Mouse (Mus musculus): ENCODE results near the gene Nedd9. TPM values are rescaled to one million over a fixed set of nuclear protein-coding genes. Genes with fewer than 3 reads are reported as not detected.
"Not testable (repeated sequence)": the region's sequence is repeated elsewhere in the genome, so short reads cannot be mapped to it uniquely, and the experiment has no call there.

The Nedd9 gene
- total RNA-seq, 1 experiment: 4.4 TPM

- H3K4me3 ChIP-seq (ENCODE audit: insufficient read depth in 1 of 2, low read depth in 1 of 2, low read length in 2 of 2, poor library complexity in 1 of 2, severe bottlenecking in 1 of 2): no peak within 1 kb of the TSS
- no peak for TF ChIP-seq ZC3H11A (IDR thresholded peaks at IDR 0.05; ENCODE audit: borderline replicate concordance, low read depth, low read length)
- TF ChIP-seq ZNF384 (IDR thresholded peaks at IDR 0.05; ENCODE audit: low read depth, low read length): no peak
- TF ChIP-seq MAFK (IDR thresholded peaks at IDR 0.05; ENCODE audit: insufficient read depth, low read depth, low read length): no peak
- TF ChIP-seq HCFC1 (IDR thresholded peaks at IDR 0.05; ENCODE audit: borderline replicate concordance, insufficient read depth, low read length): no peak
- no peak for TF ChIP-seq CHD2 (IDR thresholded peaks at IDR 0.05; ENCODE audit: low read depth, low read length)
- H3K9me3 ChIP-seq (ENCODE audit: control insufficient read depth, insufficient read depth, low read depth, low read length): no peaks in the 10 kb centered on the region
- no peaks in the 10 kb centered on the region for H3K36me3 ChIP-seq (ENCODE audit: control insufficient read depth, insufficient read depth, low read length, poor library complexity, severe bottlenecking)
- H3K4me1 ChIP-seq (ENCODE audit: control insufficient read depth in 2 of 2, insufficient read depth in 2 of 2, low read length in 2 of 2, poor library complexity in 1 of 2): no peaks in the 10 kb centered on the region
- no peak within 1 kb of the TSS for H3K27ac ChIP-seq (ENCODE audit: insufficient read depth, low read depth, low read length, poor library complexity, severe bottlenecking)
- H3K9ac ChIP-seq (ENCODE audit: insufficient read depth, low read depth, low read length, poor library complexity, severe bottlenecking): no peak within 1 kb of the TSS
- no peak for DNase-seq (ENCODE audit: low read depth, low spot score)
- in situ Hi-C loops (cut with MboI; ENCODE audit: low sequenced_read_pairs in 2 of 2, unreplicated experiment in 2 of 2): no loop called here
These were observed 213.1 kb downstream of the Nedd9 start, which contains the start of gene Gm17364 for GRCm38 (mm10) chr13:41273927-41274650. Gene Gm17364 (minus strand): TSS chr13:41273977.

GRCm38 (mm10) chr13:41267827-41268408 is 219.2 kb downstream of the Nedd9 start:
- Histone ChIP-seq H3K4me3 (ENCODE audit: insufficient read depth in 1 of 2, low read depth in 1 of 2, low read length in 2 of 2, poor library complexity in 1 of 2, severe bottlenecking in 1 of 2) (no peak overlapping the region), H3K9ac (ENCODE audit: insufficient read depth, low read depth, low read length, poor library complexity, severe bottlenecking) (no peak overlapping the region), H3K9me3 (ENCODE audit: control insufficient read depth, insufficient read depth, low read depth, low read length) (no peaks in the 10 kb centered on the region), H3K4me1 (ENCODE audit: control insufficient read depth in 2 of 2, insufficient read depth in 2 of 2, low read length in 2 of 2, poor library complexity in 1 of 2) (no peaks in the 10 kb centered on the region), H3K27ac (ENCODE audit: insufficient read depth, low read depth, low read length, poor library complexity, severe bottlenecking) (no peak overlapping the region), H3K36me3 (ENCODE audit: control insufficient read depth, insufficient read depth, low read length, poor library complexity, severe bottlenecking) (no peaks in the 10 kb centered on the region)
- no peak for DNase-seq (ENCODE audit: low read depth, low spot score)
- in situ Hi-C loops (cut with MboI; ENCODE audit: low sequenced_read_pairs in 2 of 2, unreplicated experiment in 2 of 2): no loop called here
- TF ChIP-seq HCFC1 (IDR thresholded peaks at IDR 0.05; ENCODE audit: borderline replicate concordance, insufficient read depth, low read length): no peak
- no peak for TF ChIP-seq MAFK (IDR thresholded peaks at IDR 0.05; ENCODE audit: insufficient read depth, low read depth, low read length)
- TF ChIP-seq ZC3H11A (IDR thresholded peaks at IDR 0.05; ENCODE audit: borderline replicate concordance, low read depth, low read length): no peak
- no peak for TF ChIP-seq ZNF384 (IDR thresholded peaks at IDR 0.05; ENCODE audit: low read depth, low read length)
- TF ChIP-seq CHD2 (IDR thresholded peaks at IDR 0.05; ENCODE audit: low read depth, low read length): no peak

GRCm38 (mm10) chr13:41263304-41264006 is 223.7 kb downstream of the Nedd9 start:
- in situ Hi-C loops (cut with MboI; ENCODE audit: low sequenced_read_pairs in 2 of 2, unreplicated experiment in 2 of 2): no loop called here
- H3K9me3 ChIP-seq (ENCODE audit: control insufficient read depth, insufficient read depth, low read depth, low read length): no peaks in the 10 kb centered on the region
- H3K36me3 ChIP-seq (ENCODE audit: control insufficient read depth, insufficient read depth, low read length, poor library complexity, severe bottlenecking): no peaks in the 10 kb centered on the region
- H3K27ac ChIP-seq (ENCODE audit: insufficient read depth, low read depth, low read length, poor library complexity, severe bottlenecking): no peak overlapping the region
- no peak overlapping the region for H3K4me3 ChIP-seq (ENCODE audit: insufficient read depth in 1 of 2, low read depth in 1 of 2, low read length in 2 of 2, poor library complexity in 1 of 2, severe bottlenecking in 1 of 2)
- no peak overlapping the region for H3K9ac ChIP-seq (ENCODE audit: insufficient read depth, low read depth, low read length, poor library complexity, severe bottlenecking)
- no peak for DNase-seq (ENCODE audit: low read depth, low spot score)
- no peaks in the 10 kb centered on the region for H3K4me1 ChIP-seq (ENCODE audit: control insufficient read depth in 2 of 2, insufficient read depth in 2 of 2, low read length in 2 of 2, poor library complexity in 1 of 2)
- TF ChIP-seq CHD2 (IDR thresholded peaks at IDR 0.05; ENCODE audit: low read depth, low read length) (no peak), HCFC1 (IDR thresholded peaks at IDR 0.05; ENCODE audit: borderline replicate concordance, insufficient read depth, low read length) (no peak), ZC3H11A (IDR thresholded peaks at IDR 0.05; ENCODE audit: borderline replicate concordance, low read depth, low read length) (no peak), ZNF384 (IDR thresholded peaks at IDR 0.05; ENCODE audit: low read depth, low read length) (no peak), MAFK (IDR thresholded peaks at IDR 0.05; ENCODE audit: insufficient read depth, low read depth, low read length) (no peak)

- H3K27ac ChIP-seq (ENCODE audit: insufficient read depth, low read depth, low read length, poor library complexity, severe bottlenecking); H3K4me1 ChIP-seq (ENCODE audit: control insufficient read depth in 2 of 2, insufficient read depth in 2 of 2, low read length in 2 of 2, poor library complexity in 1 of 2); DNase-seq (ENCODE audit: low read depth, low spot score); in situ Hi-C loops (cut with MboI; ENCODE audit: low sequenced_read_pairs in 2 of 2, unreplicated experiment in 2 of 2); H3K36me3 ChIP-seq (ENCODE audit: control insufficient read depth, insufficient read depth, low read length, poor library complexity, severe bottlenecking); H3K9me3 ChIP-seq (ENCODE audit: control insufficient read depth, insufficient read depth, low read depth, low read length); H3K4me3 ChIP-seq (ENCODE audit: insufficient read depth in 1 of 2, low read depth in 1 of 2, low read length in 2 of 2, poor library complexity in 1 of 2, severe bottlenecking in 1 of 2); H3K9ac ChIP-seq (ENCODE audit: insufficient read depth, low read depth, low read length, poor library complexity, severe bottlenecking): not testable (repeated sequence)
These were observed 225.5 kb downstream of the Nedd9 start for GRCm38 (mm10) chr13:41261617-41262016.

Other genes starting within 250 kb of the Nedd9 start
- gene Smim13, start 237.5 kb downstream of the Nedd9 start, total RNA-seq (2012; rRNA removed): 5.5 and 7.4 TPM in 2 replicates
- gene Gm17364, start 213.4 kb downstream of the Nedd9 start, total RNA-seq (2012; rRNA removed): not detected in 2 replicates
- 4.4 and 5.9 TPM in 2 replicates for gene Tmem170b, start 118.5 kb upstream of the Nedd9 start, total RNA-seq (2012; rRNA removed)

Data from ES-E14 (cell line).